Mouse (Mus musculus) layer of hippocampus, adult 6 months (tissue): ENCODE measurements around the gene Soat1. TPM values are rescaled to one million over a fixed set of nuclear protein-coding genes. Genes with fewer than 3 reads are reported as not detected.

ENCODE experiments used
- long read RNA-seq, 2 experiments: library from polyadenylated mRNA; unstranded; transcript quantifications; one replicate each; pipeline ENCODE4 v2.0.0; 2019 to 2020
- polyA plus RNA-seq: library from polyadenylated mRNA; unstranded; fragments of <200 nt; fragmentation: Nextera tagmentation; gene quantifications from 2 replicates; pipeline ENCODE4 v1.2.3, GENCODE M21; 2021

Soat1 gene
- polyA plus RNA-seq = 43.9 and 55.1 TPM in 2 replicates
- long read RNA-seq, experiment 1, full-length matches to known transcripts = 24 of 35 reads
- long read RNA-seq, experiment 1, partial matches to known transcripts = 2 of 35 reads
- long read RNA-seq, experiment 1, other reads (novel, unspliced or antisense) = 9 of 35 reads
- long read RNA-seq, experiment 2, full-length matches to known transcripts = 59 of 80 reads
- long read RNA-seq, experiment 2, partial matches to known transcripts = 5 of 80 reads
- long read RNA-seq, experiment 2, other reads (novel, unspliced or antisense) = 16 of 80 reads

GRCm38 (mm10) chr1:156473961-156474503 lies at the start of gene Soat1:
TSS of gene Soat1 (minus strand) at chr1:156474331.

GRCm38 (mm10) chr1:156523842-156524241 lies 49.7 kb upstream of the Soat1 start, which contains the start of gene Gm10031:
TSS of gene Gm10031 (plus strand) at chr1:156524012.

GRCm38 (mm10) chr1:156420671-156421297 lies 53.3 kb downstream of the Soat1 start, which contains the start of gene Axdnd1:
TSS of gene Axdnd1 (minus strand) at chr1:156421159.

Other genes with a start within 250 kb of the Soat1 start
- gene Tdrd5, start 170.7 kb downstream of the Soat1 start, polyA plus RNA-seq = 0.29 and 0.44 TPM in 2 replicates
- gene Nphs2, start 163.6 kb downstream of the Soat1 start, polyA plus RNA-seq = 0.10 TPM in 1 of 2 replicates, not detected in the other
- 1,020 and 1,047 TPM in 2 replicates for gene Gm2000, start 108.3 kb downstream of the Soat1 start, polyA plus RNA-seq
- not detected in 2 replicates for gene Axdnd1, start 53.2 kb downstream of the Soat1 start, polyA plus RNA-seq
- 8.1 and 9.1 TPM in 2 replicates for gene Gm10031, start 49.7 kb upstream of the Soat1 start, polyA plus RNA-seq
- 2.7 and 3.1 TPM in 2 replicates for gene Abl2, start 84.5 kb upstream of the Soat1 start, polyA plus RNA-seq
- gene Tor3a, start 200.0 kb upstream of the Soat1 start, polyA plus RNA-seq = 7.4 and 11.0 TPM in 2 replicates
- 14.7 and 16.3 TPM in 2 replicates for gene Fam20b, start 244.8 kb upstream of the Soat1 start, polyA plus RNA-seq